Mouse (Mus musculus) CH12F3 (cell line): Measurements from ENCODE around the gene C5ar2.
"Not testable (repeated sequence)": the region's sequence is repeated elsewhere in the genome, so short reads cannot be mapped to it uniquely, and the experiment has no call there.

Experiments used
- in situ Hi-C: fragments of 300-500 bp; cut with MboI; formaldehyde crosslinking; loops from 2 replicates; pipeline ENCODE4 v1.14.3; 2020; ENCODE audit warnings: low sequenced_read_pairs

The C5ar2 gene

GRCm38 (mm10) chr7:16259110-16259590 is 15.2 kb upstream of the C5ar2 start, which contains the start of gene C5ar1:
TSS of gene C5ar1 (minus strand) at chr7:16259540.
- in situ Hi-C loops, result no loop called here

GRCm38 (mm10) chr7:16257830-16258229 is 13.9 kb upstream of the C5ar2 start:
- in situ Hi-C loops, result no loop called here

DNA sequence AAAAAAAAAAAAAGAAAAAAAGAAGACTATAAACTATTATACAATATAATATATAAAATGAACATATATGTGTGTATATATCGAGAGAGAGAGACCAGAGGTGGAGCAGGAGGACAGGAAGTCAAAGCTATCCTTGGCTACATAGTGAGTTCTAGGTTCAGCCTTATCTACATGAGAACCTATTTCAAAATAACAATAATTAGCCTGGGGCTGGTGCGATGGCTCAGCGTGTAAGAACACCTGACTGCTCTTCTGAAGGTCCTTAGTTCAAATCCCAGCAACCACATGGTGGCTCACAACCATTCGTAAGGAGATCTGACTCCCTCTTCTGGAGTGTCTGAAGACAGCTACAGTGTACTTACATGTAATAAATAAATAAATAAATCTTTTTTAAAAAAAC is 12.0 kb upstream of the C5ar2 start:
- in situ Hi-C loops, result not testable (repeated sequence)

GRCm38 (mm10) chr7:16254195-16254594 is 10.2 kb upstream of the C5ar2 start:
- in situ Hi-C loops, result no loop called here

DNA sequence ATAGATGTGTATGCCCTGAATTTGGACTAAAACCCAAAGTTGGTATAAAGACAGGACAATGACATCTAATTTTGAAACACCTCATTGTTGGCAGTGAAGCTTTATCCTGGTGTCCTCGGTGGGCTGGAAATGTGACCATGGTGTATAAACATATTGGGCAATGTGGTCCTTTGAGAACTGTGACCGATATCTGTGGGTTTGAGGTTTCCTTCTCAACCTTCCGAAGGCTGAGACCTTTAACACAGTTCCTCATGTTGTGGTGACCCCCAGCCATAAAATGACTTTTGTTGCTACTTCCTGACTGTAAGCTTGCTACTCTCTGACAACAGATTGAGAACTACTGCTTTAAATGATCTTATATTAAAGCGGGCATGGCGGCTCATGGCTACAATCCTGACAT is 6.7 kb upstream of the C5ar2 start:
- in situ Hi-C loops, result no loop called here

DNA sequence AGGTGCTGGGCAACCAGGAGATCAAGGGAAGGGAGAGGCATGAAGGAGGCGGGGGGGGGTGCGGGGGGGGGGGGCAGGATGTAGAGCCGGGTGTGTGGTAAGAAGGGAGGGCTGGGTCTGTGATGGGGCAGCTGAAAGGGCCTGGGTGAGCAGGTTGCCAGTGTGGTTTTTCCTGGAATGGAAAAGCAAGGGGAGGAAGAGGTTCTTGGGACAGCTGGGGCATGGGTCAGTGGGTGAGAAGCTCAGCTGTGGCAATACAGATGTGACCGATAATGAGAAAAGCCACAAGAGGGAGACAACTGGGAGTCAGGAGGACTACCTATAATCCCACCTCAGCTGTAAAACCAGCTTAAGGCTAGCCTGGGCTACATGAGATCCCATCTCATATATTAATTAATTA is 2.0 kb upstream of the C5ar2 start:
- in situ Hi-C loops, result no loop called here

DNA sequence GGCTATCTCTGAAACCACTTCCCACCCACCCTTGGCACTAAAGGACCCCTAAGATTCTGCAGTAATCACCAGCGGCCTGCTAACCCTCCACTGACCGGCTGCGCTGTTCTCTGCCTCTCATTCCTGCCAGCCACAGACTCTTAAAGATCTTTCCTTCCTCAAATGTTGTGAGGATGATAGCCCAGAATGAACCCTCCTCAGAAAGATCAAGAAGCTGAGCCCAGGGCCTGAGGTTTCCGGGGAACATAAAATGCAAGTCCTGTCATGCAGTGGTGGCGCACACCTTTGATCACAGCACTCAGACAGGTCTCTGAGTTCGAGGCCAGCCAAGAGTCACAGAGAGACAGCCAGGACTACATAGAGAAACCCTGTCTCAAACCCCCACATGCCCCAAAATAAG is 1.8 kb downstream of the C5ar2 start:
- in situ Hi-C loops, result no loop called here

GRCm38 (mm10) chr7:16241787-16242186 is 2.2 kb downstream of the C5ar2 start:
- in situ Hi-C loops, result no loop called here

GRCm38 (mm10) chr7:16240978-16241303 is 3.0 kb downstream of the C5ar2 start:
- in situ Hi-C loops, result no loop called here

DNA sequence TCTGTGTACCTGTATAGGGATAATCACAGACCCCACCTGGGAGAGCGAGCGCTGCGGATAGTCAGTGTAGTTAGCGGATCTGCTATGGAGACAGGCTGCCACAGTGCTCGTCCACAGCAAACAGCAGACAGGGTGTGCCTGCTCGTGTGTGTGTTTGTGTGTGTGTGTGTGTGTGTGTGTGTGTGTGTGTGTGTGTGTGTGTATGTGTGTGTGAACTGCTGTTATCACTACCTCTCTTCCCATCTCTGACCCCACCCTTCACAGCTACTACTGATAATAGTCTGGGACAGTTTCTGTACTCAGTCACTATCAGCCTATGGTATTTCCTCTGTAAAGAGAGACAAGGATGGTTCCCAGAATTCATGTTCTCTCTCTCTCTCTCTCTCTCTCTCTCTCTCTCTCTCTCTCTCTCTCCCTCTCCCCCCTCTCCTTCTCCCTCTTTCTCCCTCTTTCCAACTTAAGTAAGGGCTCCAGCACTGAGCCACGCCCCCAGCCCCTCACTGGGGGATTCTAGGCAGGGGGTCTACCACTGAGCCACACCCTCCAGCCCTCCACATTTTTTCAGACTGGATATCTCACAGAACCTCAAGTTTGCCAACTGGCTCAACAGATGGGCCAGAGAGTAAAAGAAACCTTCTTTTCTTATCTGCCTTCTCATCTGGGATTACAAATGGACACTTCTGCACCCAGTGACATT is 3.5 kb downstream of the C5ar2 start:
- in situ Hi-C loops, result no loop called here

- in situ Hi-C loops, result no loop called here
Measured at GRCm38 (mm10) chr7:16239554-16239997, 4.4 kb downstream of the C5ar2 start.

GRCm38 (mm10) chr7:16229869-16230268 is 14.1 kb downstream of the C5ar2 start:
- in situ Hi-C loops, result no loop called here

- in situ Hi-C loops, result no loop called here
Measured at GRCm38 (mm10) chr7:16221582-16222272, 22.2 kb downstream of the C5ar2 start, which contains the start of gene Dhx34. TSS of gene Dhx34 (minus strand) at chr7:16222037.

GRCm38 (mm10) chr7:16213986-16214385 is 30.0 kb downstream of the C5ar2 start:
- in situ Hi-C loops, result loop anchor here (10.0 kb wide), 1 partner anchor 51 kb away; no protein-coding TSS in a partner anchor

GRCm38 (mm10) chr7:16213196-16213595 is 30.8 kb downstream of the C5ar2 start:
- in situ Hi-C loops, result loop anchor here (10.0 kb wide), 1 partner anchor 52 kb away; no protein-coding TSS in a partner anchor

DNA sequence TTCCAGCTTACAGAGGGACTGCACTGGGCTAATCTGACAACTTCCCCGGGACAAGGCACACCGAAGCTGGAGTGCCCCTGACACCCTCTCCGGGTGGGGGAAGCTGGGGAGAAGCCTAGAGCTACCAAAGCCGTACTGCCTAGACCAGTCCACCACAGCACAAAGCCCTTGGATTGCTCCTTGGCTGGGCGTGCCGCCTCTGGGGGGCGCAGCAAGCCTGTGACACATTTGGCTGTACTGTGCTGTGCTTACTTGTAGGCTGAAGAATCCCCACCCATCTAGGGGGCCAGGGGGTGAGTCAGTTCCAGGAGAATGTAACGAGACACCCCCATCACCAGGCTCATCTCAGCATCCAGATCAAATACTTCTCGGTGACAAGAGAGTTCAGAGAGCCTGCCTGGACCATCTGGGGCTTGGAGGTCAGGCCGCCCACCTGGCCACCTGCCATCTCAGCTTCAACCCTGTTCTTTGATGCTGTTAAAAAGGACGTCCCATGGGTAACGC is 33.0 kb downstream of the C5ar2 start:
- in situ Hi-C loops, result loop anchor here (10.0 kb wide), 1 partner anchor 54 kb away; no protein-coding TSS in a partner anchor

GRCm38 (mm10) chr7:16208781-16209665 is 34.9 kb downstream of the C5ar2 start:
- in situ Hi-C loops, result no loop called here

DNA sequence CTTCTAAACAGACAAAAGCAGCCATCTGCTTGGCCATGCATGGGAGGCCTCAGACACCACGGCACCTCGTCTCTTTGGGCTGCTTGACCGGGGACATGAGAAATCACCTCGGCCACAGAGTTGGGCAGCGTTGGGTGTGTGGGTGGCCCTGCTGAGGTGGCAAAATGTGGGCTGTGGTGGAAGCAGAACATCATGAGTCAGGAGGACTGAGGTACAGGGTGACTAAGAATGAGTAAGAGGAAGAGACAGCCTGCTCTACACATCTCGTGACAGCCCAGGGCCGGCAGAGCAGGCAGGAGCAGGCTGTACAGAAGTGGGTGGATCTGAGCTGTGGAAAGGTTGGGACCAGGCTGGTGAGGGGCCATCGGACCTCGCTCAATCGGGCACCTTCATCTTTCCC is 36.5 kb downstream of the C5ar2 start:
- in situ Hi-C loops, result no loop called here

DNA sequence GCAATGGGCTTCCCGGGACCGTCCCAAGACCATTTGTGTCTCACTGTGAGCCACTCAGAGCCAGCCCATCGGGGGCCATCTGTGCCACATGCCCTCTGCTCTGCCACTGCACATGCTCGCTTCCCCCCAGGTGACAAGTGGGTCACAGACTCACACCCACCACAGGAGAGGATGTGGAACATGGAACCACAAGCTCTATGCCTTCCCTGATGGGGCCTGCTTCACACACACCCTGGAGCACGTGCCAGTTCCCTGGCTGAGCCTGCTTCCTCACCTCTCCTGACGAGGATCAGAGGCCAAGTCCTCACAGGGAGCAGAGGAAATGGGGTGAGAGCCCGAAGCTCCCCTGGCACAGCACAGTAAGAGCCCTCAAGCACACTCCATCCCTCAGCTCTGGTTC is 36.9 kb downstream of the C5ar2 start:
- in situ Hi-C loops, result no loop called here

GRCm38 (mm10) chr7:16204791-16205190 is 39.2 kb downstream of the C5ar2 start:
- in situ Hi-C loops, result no loop called here

- in situ Hi-C loops, result no loop called here
Measured at GRCm38 (mm10) chr7:16203505-16203903, 40.5 kb downstream of the C5ar2 start.
